Comparison of ENCODE assay signal across 8 mouse cellular contexts in the genomic region with DNA sequence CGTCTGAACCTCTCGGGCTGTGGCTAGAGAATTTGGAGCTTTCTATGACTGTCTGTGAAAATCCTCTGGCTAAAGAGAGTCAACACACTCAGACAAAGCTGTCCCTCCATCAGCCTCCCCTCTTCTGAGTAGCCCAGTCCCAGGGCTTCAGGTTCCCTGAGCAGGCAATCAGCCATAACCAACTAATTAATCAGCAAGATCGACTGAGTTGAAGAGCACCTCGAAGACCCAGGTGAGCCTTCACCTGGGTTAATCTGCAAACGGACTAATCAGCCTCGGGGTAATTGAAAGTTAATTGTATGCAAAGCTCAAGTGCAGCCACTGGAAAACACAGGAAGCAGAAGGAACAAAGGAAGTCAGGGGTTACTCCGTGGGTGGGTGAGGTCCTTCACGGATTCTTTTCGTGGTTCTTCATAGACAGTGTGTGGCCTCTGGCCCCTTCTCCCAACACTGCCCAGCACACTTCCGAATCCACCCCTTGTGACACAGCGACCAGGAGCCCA. TPM values are rescaled to one million over a fixed set of nuclear protein-coding genes. Genes with fewer than 3 reads are reported as not detected.
DNase-seq lines count a peak whose midpoint lies in the region; ATAC-seq and TF ChIP-seq lines count a peak whose summit lies in the region.

No protein-coding gene starts in this region.

- H3K4me1 ChIP-seq in neural tube, embryonic 11.5 days (ENCODE audit: control insufficient read depth, insufficient read depth, low read length) = peaks cover 6% of the 10 kb centered on the region; the same call in 1 of the 2 replicates
- no peaks in the 10 kb centered on the region for H3K4me1 ChIP-seq in hindbrain, embryonic 11.5 days (replicated peaks; ENCODE audit: control insufficient read depth, insufficient read depth, low read length)
- H3K4me1 ChIP-seq in limb, embryonic 10.5 days = peaks cover 22% of the 10 kb centered on the region
- peaks cover 15% of the 10 kb centered on the region for H3K4me1 ChIP-seq in small intestine, adult 2 months (ENCODE audit: control insufficient read depth, insufficient read depth, insufficient read length, low read length)

- DNase-seq in neural tube, embryonic 11.5 days (ENCODE audit: low spot score) = no peak
- DNase-seq in neural tube, embryonic 10.5 days (ENCODE audit: extremely low spot score, low spot score) = no peak
- peak; percentile 32 for DNase-seq in hindbrain, embryonic 11.5 days (ENCODE audit: low spot score)
- no peak for DNase-seq in limb, embryonic 10.5 days (ENCODE audit: low spot score)
- DNase-seq in adipocyte (ENCODE audit: low spot score) = no peak
- no peak for DNase-seq in left cerebral cortex, adult 9 months (ENCODE audit: low spot score in 2 of 2)
- no peak for DNase-seq in ovary, postnatal 10 days (ENCODE audit: low spot score)

- H3K9me3 ChIP-seq in neural tube, embryonic 11.5 days (ENCODE audit: control insufficient read depth, low read length) = no peaks in the 10 kb centered on the region
- no peaks in the 10 kb centered on the region for H3K9me3 ChIP-seq in hindbrain, embryonic 11.5 days (ENCODE audit: control insufficient read depth, low read length)
- H3K9me3 ChIP-seq in limb, embryonic 10.5 days (replicated peaks) = no peaks in the 10 kb centered on the region

- no peak overlapping the region; the same call in 1 of the 2 replicates for H3K9ac ChIP-seq in neural tube, embryonic 11.5 days (ENCODE audit: low read length)
- H3K9ac ChIP-seq in hindbrain, embryonic 11.5 days (ENCODE audit: low read depth, low read length) = peak overlapping the region; percentile 42

- peak overlapping the region; percentile 20; the same call in 1 of the 2 replicates for H3K4me2 ChIP-seq in neural tube, embryonic 11.5 days (ENCODE audit: low read depth)
- peak overlapping the region; percentile 25; the same call in 1 of the 2 replicates for H3K4me2 ChIP-seq in hindbrain, embryonic 11.5 days (replicated peaks; ENCODE audit: low read depth, low read length)

- 13% methylated on average over 11 of the region's 11 CpGs for WGBS in neural tube, embryonic 11.5 days
- 7% methylated on average over 11 of the region's 11 CpGs for WGBS in hindbrain, embryonic 11.5 days
- WGBS in limb, embryonic 10.5 days = 15% methylated on average over 11 of the region's 11 CpGs
- 26% methylated on average over 11 of the region's 11 CpGs for WGBS in small intestine, adult 2 months

- ATAC-seq in neural tube, embryonic 11.5 days (ENCODE audit: insufficient read depth, low FRiP score, low TSS enrichment) = no peak
- ATAC-seq in hindbrain, embryonic 11.5 days (ENCODE audit: low FRiP score) = peak; percentile 45

- H3K27ac ChIP-seq in neural tube, embryonic 11.5 days (ENCODE audit: low read depth, low read length) = no peak overlapping the region
- H3K27ac ChIP-seq in hindbrain, embryonic 11.5 days (ENCODE audit: low read depth, low read length) = no peak overlapping the region
- no peak overlapping the region for H3K27ac ChIP-seq in limb, embryonic 10.5 days
- peak overlapping the region; percentile 44; the same call in 1 of the 2 replicates for H3K27ac ChIP-seq in small intestine, adult 2 months (ENCODE audit: insufficient read depth, low read depth, low read length)

- no peaks in the 10 kb centered on the region for H3K36me3 ChIP-seq in neural tube, embryonic 11.5 days (ENCODE audit: control insufficient read depth, insufficient read depth, low read length)
- no peaks in the 10 kb centered on the region for H3K36me3 ChIP-seq in hindbrain, embryonic 11.5 days (ENCODE audit: control insufficient read depth, insufficient read depth, low read length)
- H3K36me3 ChIP-seq in limb, embryonic 10.5 days = no peaks in the 10 kb centered on the region
- H3K36me3 ChIP-seq in small intestine, adult 2 months (ENCODE audit: control insufficient read depth, insufficient read depth, low read length) = no peaks in the 10 kb centered on the region

- no peak for TF ChIP-seq POLR2A in small intestine, adult 2 months (IDR thresholded peaks at IDR 0.05; ENCODE audit: low read depth, low read length)

- no peaks in the 10 kb centered on the region for H3K27me3 ChIP-seq in neural tube, embryonic 11.5 days (ENCODE audit: control insufficient read depth, insufficient read depth, low read length)
- H3K27me3 ChIP-seq in hindbrain, embryonic 11.5 days (ENCODE audit: control insufficient read depth, insufficient read depth, low read length) = no peaks in the 10 kb centered on the region; the same call in 1 of the 2 replicates
- peaks cover 30% of the 10 kb centered on the region for H3K27me3 ChIP-seq in limb, embryonic 10.5 days (ENCODE audit: low read depth, poor library complexity, severe bottlenecking)
- H3K27me3 ChIP-seq in small intestine, adult 2 months (ENCODE audit: control insufficient read depth, insufficient read depth, low read length) = no peaks in the 10 kb centered on the region

- H3K4me3 ChIP-seq in neural tube, embryonic 11.5 days (ENCODE audit: low read depth, low read length) = no peak overlapping the region
- no peak overlapping the region for H3K4me3 ChIP-seq in hindbrain, embryonic 11.5 days (ENCODE audit: low read depth, low read length)
- H3K4me3 ChIP-seq in limb, embryonic 10.5 days = peak overlapping the region; percentile 10; the same call in 1 of the 2 replicates
- H3K4me3 ChIP-seq in small intestine, adult 2 months (ENCODE audit: low read depth, low read length) = peak overlapping the region; percentile 14; the same call in 1 of the 2 replicates

- TF ChIP-seq CTCF in small intestine, adult 2 months (IDR thresholded peaks at IDR 0.05; ENCODE audit: extremely low read depth, insufficient read length, insufficient replicate concordance, low read depth, low read length) = no peak

RNA-seq across cellular contexts. Expression of a gene that starts 19.9 kb away (rescaled TPM):
- 0.54 and 0.98 TPM in 2 replicates for polyA plus RNA-seq in neural tube, embryonic 11.5 days (2014; fragmentation: Nextera tagmentation; extraction: Ambion mirVana)
- 1.2 and 1.4 TPM in 2 replicates for polyA plus RNA-seq in hindbrain, embryonic 11.5 days (2014; fragmentation: Nextera tagmentation; extraction: Ambion mirVana)
- 0.21 and 0.29 TPM in 2 replicates for polyA plus RNA-seq in limb, embryonic 10.5 days (2016; fragmentation: Nextera tagmentation; extraction: Ambion mirVana)
- polyA plus RNA-seq in small intestine, adult 2 months (2012; rRNA removed) = 0.41 and 1.8 TPM in 2 replicates

Comparison
In these comparisons a context has a peak if more than half of its experiments do, and no peak if none do; other contexts are left out.
1. H3K4me3 ChIP-seq: peak in limb, embryonic 10.5 days (single experiment) and small intestine, adult 2 months (single experiment); none in neural tube, embryonic 11.5 days (single experiment) and hindbrain, embryonic 11.5 days (single experiment).